Mouse (Mus musculus) C2C12 (cell line): Measurements from ENCODE around the gene Gtf3c5.

Experiments used
- CEBPB ChIP-seq: IDR thresholded peaks from one replicate; pipeline ENCODE4 v1.6.1; 2011; ENCODE audit warnings: low read depth, mild to moderate bottlenecking, control low read depth, moderate library complexity
- CTCF ChIP-seq: IDR thresholded peaks from one replicate; pipeline ENCODE4 v1.5.1; 2011; ENCODE audit not compliant: control insufficient read depth, insufficient read depth, insufficient read length
- FOSL1 ChIP-seq: IDR thresholded peaks from one replicate; pipeline ENCODE4 v1.8.0; 2011; ENCODE audit warnings: mild to moderate bottlenecking, low read length; ENCODE audit not compliant: poor library complexity, insufficient read depth, severe bottlenecking
- MAX ChIP-seq: IDR thresholded peaks from one replicate; pipeline ENCODE4 v1.6.1; 2011; ENCODE audit warnings: mild to moderate bottlenecking, control low read depth
- MYOD1 ChIP-seq: IDR thresholded peaks from one replicate; pipeline ENCODE4 v1.6.1; 2011; ENCODE audit warnings: low read depth; ENCODE audit not compliant: control insufficient read depth, insufficient read length
- MYOG ChIP-seq: IDR thresholded peaks from one replicate; pipeline ENCODE4 v1.6.1; 2011; ENCODE audit not compliant: control insufficient read depth, insufficient read length; ENCODE audit errors: extremely low read depth
- USF1 ChIP-seq: IDR thresholded peaks from one replicate; pipeline ENCODE4 v1.6.1; 2011; ENCODE audit warnings: low read depth, mild to moderate bottlenecking, control low read depth, moderate library complexity

- TF ChIP-seq CTCF (no peak), MAX (no peak), MYOD1 (no peak), USF1 (no peak), CEBPB (no peak), FOSL1 (no peak), MYOG (no peak)
These were observed 27.3 kb upstream of the Gtf3c5 start for GRCm38 (mm10) chr2:28610716-28611406.
